Mouse (Mus musculus): ENCODE data around the gene Gimap4. TPM values are rescaled to one million over a fixed set of nuclear protein-coding genes. Genes with fewer than 3 reads are reported as not detected.
A peak's percentile ranks its signal among the peaks of the same experiment; 100 is the strongest.

The Gimap4 gene
- 1.3 and 2.3 TPM in 2 replicates for polyA plus RNA-seq (2015; fragmentation: Nextera tagmentation; extraction: Ambion mirVana)

DNA sequence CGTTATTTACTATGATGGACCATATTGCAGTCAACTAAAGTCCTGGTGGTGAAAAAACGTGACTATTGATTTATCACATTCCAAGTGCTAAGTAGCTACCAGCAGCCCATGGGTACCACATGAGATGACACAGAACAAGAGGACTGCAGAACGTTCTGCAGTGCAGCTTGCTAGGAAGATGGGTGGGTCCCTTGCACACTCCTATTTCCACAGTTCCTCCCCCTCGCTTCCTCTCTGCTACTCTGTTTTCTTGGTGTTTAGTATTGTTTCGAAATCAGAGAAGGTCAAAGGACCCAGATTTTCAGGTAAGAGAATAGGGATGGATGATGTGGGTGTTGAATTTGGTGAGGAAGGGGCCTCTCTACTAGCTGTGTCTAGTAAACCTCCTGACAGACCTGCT lies at the start of gene Gimap4:
Gene Gimap4 (plus strand): TSS at position 231 of the 400 bp plus-strand sequence.
- no peak for ATAC-seq
- no peak within 1 kb of the TSS for H3K27ac ChIP-seq (ENCODE audit: low read depth, low read length)
- no peaks in the 10 kb centered on the region for H3K9me3 ChIP-seq (ENCODE audit: control insufficient read depth, low read length)
- H3K9ac ChIP-seq (ENCODE audit: low read depth, low read length): no peak within 1 kb of the TSS
- WGBS: 76% methylated on average over 5 of the region's 5 CpGs
- no peak within 1 kb of the TSS for H3K4me2 ChIP-seq (ENCODE audit: low read length)
- no peaks in the 10 kb centered on the region for H3K36me3 ChIP-seq (ENCODE audit: control insufficient read depth, insufficient read depth, low read length)
- no peaks in the 10 kb centered on the region for H3K27me3 ChIP-seq (replicated peaks; ENCODE audit: control insufficient read depth, insufficient read depth, low read length)
- no peak within 1 kb of the TSS for H3K4me3 ChIP-seq (ENCODE audit: low read length)
- H3K4me1 ChIP-seq (ENCODE audit: control insufficient read depth, insufficient read depth, low read depth, low read length): no peaks in the 10 kb centered on the region

DNA sequence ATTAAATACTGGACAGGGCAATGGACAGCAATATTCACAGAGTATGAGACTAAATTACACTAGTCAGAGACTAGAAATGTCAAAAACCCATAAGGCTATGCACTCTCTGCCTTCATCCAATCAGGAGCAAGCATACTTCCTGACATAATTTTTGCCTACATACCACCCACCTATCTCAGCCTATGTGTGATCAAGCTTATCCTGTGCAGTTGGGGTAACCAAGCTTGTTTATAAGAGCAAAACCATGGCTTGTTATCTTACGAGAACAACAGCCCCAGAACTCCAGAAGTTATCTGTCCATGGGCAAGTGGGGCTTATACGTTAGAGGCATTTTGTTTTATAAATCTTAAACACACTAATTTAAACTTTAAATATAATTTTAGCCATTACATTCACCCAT lies 49.2 kb upstream of the Gimap4 start:
- no peak for ATAC-seq
- no peak overlapping the region for H3K4me2 ChIP-seq (ENCODE audit: low read length)
- 83% methylated on average over 2 of the region's 2 CpGs for WGBS
- no peaks in the 10 kb centered on the region; the same call in 1 of the 2 replicates for H3K4me1 ChIP-seq (ENCODE audit: control insufficient read depth, insufficient read depth, low read depth, low read length)
- H3K9me3 ChIP-seq (ENCODE audit: control insufficient read depth, low read length): no peaks in the 10 kb centered on the region
- H3K27ac ChIP-seq (ENCODE audit: low read depth, low read length): no peak overlapping the region
- H3K36me3 ChIP-seq (ENCODE audit: control insufficient read depth, insufficient read depth, low read length): no peaks in the 10 kb centered on the region
- no peak overlapping the region for H3K9ac ChIP-seq (ENCODE audit: low read depth, low read length)
- no peaks in the 10 kb centered on the region; the same call in 1 of the 2 replicates for H3K27me3 ChIP-seq (replicated peaks; ENCODE audit: control insufficient read depth, insufficient read depth, low read length)
- no peak overlapping the region for H3K4me3 ChIP-seq (ENCODE audit: low read length)

DNA sequence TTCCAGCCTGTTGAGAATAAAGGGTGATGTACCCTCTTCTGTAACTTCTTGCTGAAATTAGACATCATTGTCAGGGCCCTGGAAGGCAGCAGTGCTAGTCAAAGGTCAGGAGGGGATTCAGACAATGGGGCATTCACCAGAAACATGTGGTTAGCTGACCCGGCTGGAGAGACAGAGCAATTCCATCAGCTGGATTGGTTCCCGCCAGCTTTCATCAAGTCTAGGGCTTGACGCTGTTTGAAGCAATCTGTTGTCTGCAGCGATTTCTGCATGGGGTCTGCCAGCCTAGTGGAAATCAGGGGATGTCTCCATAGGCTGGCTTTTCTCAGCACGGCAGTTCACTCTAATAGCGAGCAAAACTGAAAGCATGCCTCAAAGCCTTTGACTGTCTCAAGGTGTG lies 47.8 kb upstream of the Gimap4 start:
- Histone ChIP-seq H3K4me3 (ENCODE audit: low read length) (no peak overlapping the region), H3K9ac (ENCODE audit: low read depth, low read length) (no peak overlapping the region), H3K9me3 (ENCODE audit: control insufficient read depth, low read length) (no peaks in the 10 kb centered on the region), H3K4me2 (ENCODE audit: low read length) (no peak overlapping the region), H3K36me3 (ENCODE audit: control insufficient read depth, insufficient read depth, low read length) (no peaks in the 10 kb centered on the region), H3K27ac (ENCODE audit: low read depth, low read length) (no peak overlapping the region), H3K27me3 (replicated peaks; ENCODE audit: control insufficient read depth, insufficient read depth, low read length) (no peaks in the 10 kb centered on the region), H3K4me1 (ENCODE audit: control insufficient read depth, insufficient read depth, low read depth, low read length) (no peaks in the 10 kb centered on the region)
- ATAC-seq: no peak
- WGBS: 32% methylated on average over 6 of the region's 6 CpGs

DNA sequence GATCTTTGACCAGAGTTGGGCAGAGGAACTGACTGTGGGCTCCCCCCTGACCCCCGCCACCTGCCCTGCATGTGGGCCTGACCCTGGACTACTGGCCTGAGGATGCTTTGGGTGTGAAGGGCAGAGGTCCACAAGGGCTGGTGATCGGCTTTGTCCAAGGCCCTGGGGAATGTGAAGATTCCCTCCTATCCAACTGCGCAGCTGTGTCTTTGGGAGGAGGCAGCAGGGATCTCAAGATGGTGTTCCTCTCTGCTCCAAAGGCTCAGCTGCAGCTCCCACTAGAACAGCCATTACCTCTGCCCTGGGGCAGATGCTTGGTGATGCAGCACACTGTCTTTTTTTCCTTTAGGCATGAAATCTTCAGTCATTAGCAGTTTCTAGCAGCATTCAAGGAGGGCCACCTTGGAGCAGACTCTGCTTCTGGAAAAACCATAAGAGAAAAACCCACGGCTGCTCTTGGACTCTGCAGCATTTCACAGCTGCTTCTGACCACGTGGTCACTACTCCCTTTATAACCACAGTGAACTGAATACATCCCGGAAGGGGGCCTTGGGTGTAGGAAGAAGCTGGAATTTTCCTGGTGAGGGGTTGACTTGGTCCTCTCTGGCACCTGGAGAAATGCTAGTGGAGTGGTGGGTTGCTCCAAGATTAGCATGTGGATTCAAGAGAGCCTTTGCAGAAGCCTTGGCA lies 46.4 kb upstream of the Gimap4 start:
- ATAC-seq: no peak
- no peaks in the 10 kb centered on the region for H3K4me1 ChIP-seq (ENCODE audit: control insufficient read depth, insufficient read depth, low read depth, low read length)
- no peak overlapping the region for H3K4me2 ChIP-seq (ENCODE audit: low read length)
- H3K9me3 ChIP-seq (ENCODE audit: control insufficient read depth, low read length): no peaks in the 10 kb centered on the region
- WGBS: 56% methylated on average over 6 of the region's 6 CpGs
- no peak overlapping the region for H3K4me3 ChIP-seq (ENCODE audit: low read length)
- no peak overlapping the region for H3K27ac ChIP-seq (ENCODE audit: low read depth, low read length)
- H3K9ac ChIP-seq (ENCODE audit: low read depth, low read length): no peak overlapping the region
- no peaks in the 10 kb centered on the region for H3K27me3 ChIP-seq (replicated peaks; ENCODE audit: control insufficient read depth, insufficient read depth, low read length)
- no peaks in the 10 kb centered on the region for H3K36me3 ChIP-seq (ENCODE audit: control insufficient read depth, insufficient read depth, low read length)

DNA sequence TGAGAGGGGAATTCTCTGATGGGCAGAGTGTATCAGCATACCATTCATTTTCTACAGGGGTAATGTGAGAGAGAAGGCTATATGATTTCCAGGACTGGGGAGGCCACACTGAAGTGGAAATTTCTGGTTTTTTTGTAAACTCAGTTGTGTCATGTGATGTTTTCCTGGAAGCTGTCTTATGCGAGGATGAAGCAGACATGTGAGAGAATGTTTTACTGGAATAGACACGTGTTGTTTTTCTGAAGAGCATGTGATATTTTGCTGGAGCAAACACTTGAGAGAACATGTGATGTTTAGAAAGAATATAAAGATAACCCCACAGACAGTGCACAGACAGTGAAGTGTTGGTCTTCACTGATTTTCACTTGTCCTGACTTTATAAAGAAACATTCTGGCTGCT lies 45.8 kb upstream of the Gimap4 start:
- Histone ChIP-seq H3K4me3 (ENCODE audit: low read length) (no peak overlapping the region), H3K9me3 (ENCODE audit: control insufficient read depth, low read length) (no peaks in the 10 kb centered on the region), H3K4me2 (ENCODE audit: low read length) (no peak overlapping the region), H3K27ac (ENCODE audit: low read depth, low read length) (no peak overlapping the region), H3K36me3 (ENCODE audit: control insufficient read depth, insufficient read depth, low read length) (no peaks in the 10 kb centered on the region), H3K9ac (ENCODE audit: low read depth, low read length) (no peak overlapping the region), H3K4me1 (ENCODE audit: control insufficient read depth, insufficient read depth, low read depth, low read length) (no peaks in the 10 kb centered on the region), H3K27me3 (replicated peaks; ENCODE audit: control insufficient read depth, insufficient read depth, low read length) (no peaks in the 10 kb centered on the region)
- 76% methylated on average over 2 of the region's 2 CpGs for WGBS
- ATAC-seq: no peak

DNA sequence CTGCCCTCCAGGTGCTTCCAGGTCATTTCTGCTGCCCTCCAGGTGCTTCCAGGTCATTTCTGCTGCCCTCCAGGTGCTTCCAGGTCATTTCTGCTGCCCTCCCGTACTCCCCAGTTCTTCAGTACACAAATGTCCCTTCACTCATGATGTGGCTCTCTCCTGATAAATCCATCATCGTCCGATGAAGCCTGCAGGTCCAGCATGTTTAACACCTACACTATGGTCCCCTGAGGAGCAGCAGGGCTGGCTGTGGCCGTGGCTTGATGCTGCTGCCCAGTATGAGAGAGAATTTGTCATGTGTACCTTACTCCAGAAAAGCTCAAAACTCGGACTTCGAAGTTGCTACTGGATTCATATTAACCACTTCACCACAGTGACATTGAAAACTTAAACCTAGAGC lies 43.0 kb upstream of the Gimap4 start:
- 86% methylated on average over 6 of the region's 6 CpGs for WGBS
- Histone ChIP-seq H3K36me3 (ENCODE audit: control insufficient read depth, insufficient read depth, low read length) (no peaks in the 10 kb centered on the region), H3K4me2 (ENCODE audit: low read length) (no peak overlapping the region), H3K4me1 (ENCODE audit: control insufficient read depth, insufficient read depth, low read depth, low read length) (no peaks in the 10 kb centered on the region), H3K9me3 (ENCODE audit: control insufficient read depth, low read length) (no peaks in the 10 kb centered on the region), H3K4me3 (ENCODE audit: low read length) (no peak overlapping the region), H3K27me3 (replicated peaks; ENCODE audit: control insufficient read depth, insufficient read depth, low read length) (no peaks in the 10 kb centered on the region), H3K9ac (ENCODE audit: low read depth, low read length) (no peak overlapping the region), H3K27ac (ENCODE audit: low read depth, low read length) (no peak overlapping the region)
- ATAC-seq: no peak

DNA sequence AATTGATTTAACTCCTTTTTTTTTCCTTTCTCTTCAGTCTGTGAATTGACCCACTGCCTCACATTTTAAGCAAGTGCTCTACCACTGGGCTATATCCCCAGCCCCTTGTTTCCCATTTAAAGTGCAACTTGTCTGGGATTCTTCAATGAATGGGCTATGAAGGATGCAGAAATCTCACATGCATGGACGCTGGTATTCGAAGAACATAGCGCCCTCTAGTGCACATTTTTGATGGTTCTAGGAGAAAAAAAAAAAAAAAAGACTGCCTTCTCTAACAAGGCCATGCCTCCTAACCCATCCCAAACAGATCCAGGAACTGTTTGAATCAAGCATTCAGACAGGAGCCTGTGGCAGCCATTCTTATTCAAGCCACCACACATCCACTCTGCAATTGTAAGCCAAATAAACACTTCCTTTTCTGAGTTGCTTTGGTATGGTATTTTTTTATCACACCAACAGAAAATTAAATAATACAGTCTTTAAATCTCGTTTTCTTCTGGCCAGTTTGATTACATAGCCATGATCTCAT lies 41.5 kb upstream of the Gimap4 start:
- Histone ChIP-seq H3K9ac (ENCODE audit: low read depth, low read length) (no peak overlapping the region), H3K9me3 (ENCODE audit: control insufficient read depth, low read length) (no peaks in the 10 kb centered on the region), H3K4me3 (ENCODE audit: low read length) (no peak overlapping the region), H3K4me1 (ENCODE audit: control insufficient read depth, insufficient read depth, low read depth, low read length) (no peaks in the 10 kb centered on the region), H3K36me3 (ENCODE audit: control insufficient read depth, insufficient read depth, low read length) (no peaks in the 10 kb centered on the region), H3K4me2 (ENCODE audit: low read length) (no peak overlapping the region), H3K27me3 (replicated peaks; ENCODE audit: control insufficient read depth, insufficient read depth, low read length) (no peaks in the 10 kb centered on the region), H3K27ac (ENCODE audit: low read depth, low read length) (no peak overlapping the region)
- ATAC-seq: peak; percentile 45; the same call in 1 of the 2 replicates
- 21% methylated on average over 4 of the region's 4 CpGs for WGBS

DNA sequence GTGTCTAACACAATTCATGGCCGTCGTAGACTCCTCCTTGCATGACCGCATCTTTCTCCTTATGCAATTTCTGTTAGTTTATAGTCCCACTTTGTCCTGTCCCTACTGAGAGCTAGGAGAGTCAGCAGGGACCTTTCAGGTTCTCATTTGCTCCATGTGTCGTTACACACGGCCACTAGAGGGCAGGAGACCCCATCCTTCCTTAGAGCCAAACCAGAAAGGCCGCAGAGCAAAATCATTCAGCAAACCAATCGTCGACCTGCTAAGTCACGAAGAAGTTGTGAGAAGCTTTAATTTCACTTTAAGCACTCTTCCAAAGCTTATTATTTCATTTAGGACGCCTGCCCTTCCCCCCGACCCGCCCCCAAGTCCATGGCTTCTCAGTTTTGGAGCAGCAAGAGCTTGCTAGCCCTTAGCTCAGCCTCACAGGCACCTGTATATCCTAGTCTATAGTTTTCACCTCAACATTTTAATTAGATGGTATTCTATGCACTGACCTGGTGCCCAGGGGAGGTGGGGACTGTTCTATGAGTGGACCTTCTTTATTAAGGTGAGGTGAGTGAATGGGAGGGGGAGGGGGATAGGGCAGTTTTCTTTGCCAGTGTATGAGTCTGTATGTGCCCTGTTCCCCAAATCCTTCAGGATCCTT lies 38.6 kb upstream of the Gimap4 start:
- Histone ChIP-seq H3K4me1 (ENCODE audit: control insufficient read depth, insufficient read depth, low read depth, low read length) (no peaks in the 10 kb centered on the region), H3K27me3 (replicated peaks; ENCODE audit: control insufficient read depth, insufficient read depth, low read length) (no peaks in the 10 kb centered on the region), H3K4me3 (ENCODE audit: low read length) (no peak overlapping the region), H3K9ac (ENCODE audit: low read depth, low read length) (no peak overlapping the region), H3K4me2 (ENCODE audit: low read length) (no peak overlapping the region), H3K36me3 (ENCODE audit: control insufficient read depth, insufficient read depth, low read length) (no peaks in the 10 kb centered on the region), H3K9me3 (ENCODE audit: control insufficient read depth, low read length) (no peaks in the 10 kb centered on the region), H3K27ac (ENCODE audit: low read depth, low read length) (no peak overlapping the region)
- whole genome bisulfite sequencing: 18% methylated on average over 12 of the region's 12 CpGs
- ATAC-seq: 0 out of 2 replicates have a peak, but pooled peaks have one; percentile 48

DNA sequence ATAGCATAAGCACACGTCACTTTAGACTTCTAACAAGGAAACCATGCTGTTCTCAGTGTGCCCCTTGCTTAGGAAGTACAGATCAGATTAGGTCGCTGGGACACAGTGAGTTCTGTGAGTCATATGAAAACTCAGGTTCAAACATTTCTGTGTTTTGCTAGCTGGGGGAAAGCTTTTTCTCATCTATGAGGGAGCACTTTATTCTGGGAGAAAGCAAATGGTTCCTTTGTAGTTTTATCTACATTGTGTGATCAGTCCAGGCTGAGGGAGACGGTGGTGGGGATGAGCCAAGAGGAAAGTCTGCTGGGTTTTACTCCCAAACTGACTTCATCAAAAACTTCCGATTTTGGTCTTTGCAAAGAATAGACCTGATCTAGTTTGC lies 38.0 kb upstream of the Gimap4 start:
- no peaks in the 10 kb centered on the region for H3K4me1 ChIP-seq (ENCODE audit: control insufficient read depth, insufficient read depth, low read depth, low read length)
- no peak overlapping the region for H3K9ac ChIP-seq (ENCODE audit: low read depth, low read length)
- H3K27ac ChIP-seq (ENCODE audit: low read depth, low read length): no peak overlapping the region
- no peaks in the 10 kb centered on the region for H3K9me3 ChIP-seq (ENCODE audit: control insufficient read depth, low read length)
- no peak for ATAC-seq
- H3K27me3 ChIP-seq (replicated peaks; ENCODE audit: control insufficient read depth, insufficient read depth, low read length): no peaks in the 10 kb centered on the region
- no peak overlapping the region for H3K4me3 ChIP-seq (ENCODE audit: low read length)
- no peaks in the 10 kb centered on the region for H3K36me3 ChIP-seq (ENCODE audit: control insufficient read depth, insufficient read depth, low read length)
- H3K4me2 ChIP-seq (ENCODE audit: low read length): no peak overlapping the region
- WGBS: 84% methylated on average over 4 of the region's 4 CpGs
